Mouse (Mus musculus): ENCODE data around the gene Sgms1. TPM values are rescaled to one million over a fixed set of nuclear protein-coding genes. Genes with fewer than 3 reads are reported as not detected.

The Sgms1 gene
- polyA plus RNA-seq, 1 experiment, result 42.2 TPM

DNA sequence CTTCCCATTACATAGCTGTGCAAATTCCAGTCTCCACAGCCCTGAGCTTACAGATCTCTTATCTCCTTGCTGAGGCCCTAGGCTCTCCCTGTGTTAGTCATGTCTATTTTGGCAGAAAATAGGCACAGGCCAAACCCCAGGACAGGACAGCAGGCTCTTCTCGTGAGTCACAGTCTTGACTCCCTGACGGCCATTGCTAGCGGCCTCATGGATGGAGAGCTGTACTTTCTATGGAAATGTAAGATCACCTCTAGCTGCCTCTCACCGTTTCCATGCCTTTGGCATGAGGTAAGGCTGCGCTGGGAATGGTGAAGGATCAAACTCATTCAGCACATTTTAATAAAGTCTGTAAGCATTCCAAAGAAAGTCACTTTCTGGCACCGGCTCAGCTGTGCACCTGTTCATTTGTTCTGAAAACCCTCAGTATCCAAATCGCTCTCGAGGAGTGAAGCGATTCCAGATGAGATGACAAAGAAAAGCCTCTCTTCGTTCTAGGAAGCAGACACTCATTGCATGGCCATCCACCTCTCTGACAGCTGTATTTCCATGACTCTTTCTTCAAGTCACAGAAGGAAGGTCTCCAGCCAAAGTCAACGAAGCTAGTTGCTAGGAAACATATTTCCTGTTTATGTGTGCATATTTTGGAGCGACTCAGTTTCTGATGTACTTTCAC, 97.3 kb downstream of the Sgms1 start:
- Histone ChIP-seq H3K27ac (ENCODE audit: insufficient read depth, low read length) (peak overlapping the region; percentile 67), H3K4me3 (ENCODE audit: insufficient read depth, low read length) (no peak overlapping the region)

DNA sequence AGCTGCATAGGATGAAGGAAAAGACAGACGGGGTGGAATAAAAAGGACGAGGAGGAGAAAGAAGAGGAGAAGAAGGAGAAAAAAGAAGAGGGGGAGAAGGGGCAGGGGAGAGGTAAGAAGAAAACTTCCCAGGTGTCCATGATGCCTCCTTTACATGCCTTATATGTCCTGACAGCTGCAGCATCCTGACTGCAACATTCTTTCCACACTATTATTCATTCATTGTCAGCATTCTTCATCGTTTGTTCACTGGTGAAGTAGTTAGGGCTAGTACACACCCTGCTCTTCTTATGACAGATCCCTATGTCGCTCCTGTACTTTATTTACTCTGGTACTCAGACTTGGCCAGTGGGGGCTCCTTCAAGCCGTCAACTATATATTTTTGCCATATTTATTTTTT, 98.4 kb downstream of the Sgms1 start:
- H3K4me3 ChIP-seq (ENCODE audit: insufficient read depth, low read length), result no peak overlapping the region
- H3K27ac ChIP-seq (ENCODE audit: insufficient read depth, low read length), result peak overlapping the region; percentile 67
- TF ChIP-seq POLR2A (IDR thresholded peaks at IDR 0.05; ENCODE audit: low read depth, low read length), result no peak
- no peak for TF ChIP-seq CTCF (IDR thresholded peaks at IDR 0.05; ENCODE audit: borderline replicate concordance, insufficient read depth, low read length)
- H3K4me1 ChIP-seq (ENCODE audit: control insufficient read depth, insufficient read depth, low read length), result peaks cover 26% of the 10 kb centered on the region

More for the DNA sequence above, 97.3 kb downstream of the Sgms1 start:
- peaks cover 30% of the 10 kb centered on the region for H3K4me1 ChIP-seq (ENCODE audit: control insufficient read depth, insufficient read depth, low read length)
- no peak for TF ChIP-seq CTCF (IDR thresholded peaks at IDR 0.05; ENCODE audit: borderline replicate concordance, insufficient read depth, low read length)
- TF ChIP-seq POLR2A (IDR thresholded peaks at IDR 0.05; ENCODE audit: low read depth, low read length), result no peak

DNA sequence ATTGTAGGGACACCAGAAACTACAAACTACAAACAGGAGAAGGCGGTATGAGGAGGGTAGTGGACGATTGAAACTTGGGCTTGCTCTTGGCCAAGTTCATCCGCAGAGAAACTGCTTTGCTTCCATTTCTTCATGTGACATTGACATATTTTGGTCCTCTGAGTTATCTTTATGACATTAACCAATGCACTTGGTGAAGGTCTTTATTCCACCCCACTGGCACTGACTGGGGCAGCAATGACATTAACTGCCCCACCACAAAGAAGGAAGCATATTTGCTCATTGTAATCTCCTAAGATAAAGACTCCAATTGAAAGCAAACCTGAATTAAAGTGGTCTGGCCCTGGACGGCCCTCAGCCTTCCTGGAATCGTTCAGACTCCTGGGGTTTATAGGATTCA, 100.6 kb downstream of the Sgms1 start:
- no peak for TF ChIP-seq CTCF (IDR thresholded peaks at IDR 0.05; ENCODE audit: borderline replicate concordance, insufficient read depth, low read length)
- TF ChIP-seq POLR2A (IDR thresholded peaks at IDR 0.05; ENCODE audit: low read depth, low read length), result no peak
- Histone ChIP-seq H3K4me1 (ENCODE audit: control insufficient read depth, insufficient read depth, low read length) (peaks cover 22% of the 10 kb centered on the region), H3K4me3 (ENCODE audit: insufficient read depth, low read length) (no peak overlapping the region), H3K27ac (ENCODE audit: insufficient read depth, low read length) (no peak overlapping the region)

DNA sequence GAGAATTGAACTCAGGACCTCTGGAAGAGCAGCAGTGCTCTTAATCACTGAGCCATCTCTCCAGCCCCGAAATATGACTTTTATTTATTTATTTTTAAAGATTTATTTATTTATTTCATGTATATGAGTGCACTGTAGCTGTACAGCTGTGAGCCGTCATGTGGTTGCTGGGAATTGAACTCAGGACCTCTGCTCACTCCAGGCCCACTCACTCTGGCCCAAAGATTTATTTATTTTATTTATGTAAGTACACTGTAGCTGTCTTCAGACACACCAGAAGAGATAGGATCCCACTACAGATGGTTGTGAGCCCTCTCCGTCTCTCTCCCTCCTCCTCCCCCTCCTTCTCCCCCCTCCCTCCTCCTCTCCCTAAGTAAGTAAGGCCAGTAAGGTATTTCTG, 101.7 kb downstream of the Sgms1 start:
- H3K4me1 ChIP-seq (ENCODE audit: control insufficient read depth, insufficient read depth, low read length), result peaks cover 14% of the 10 kb centered on the region
- no peak overlapping the region for H3K4me3 ChIP-seq (ENCODE audit: insufficient read depth, low read length)
- TF ChIP-seq POLR2A (IDR thresholded peaks at IDR 0.05; ENCODE audit: low read depth, low read length), result no peak
- no peak overlapping the region for H3K27ac ChIP-seq (ENCODE audit: insufficient read depth, low read length)

GRCm38 (mm10) chr19:32285455-32285831, 104.1 kb downstream of the Sgms1 start:
- H3K4me1 ChIP-seq (ENCODE audit: control insufficient read depth, insufficient read depth, low read length), result peaks cover 3% of the 10 kb centered on the region
- no peak for TF ChIP-seq CTCF (IDR thresholded peaks at IDR 0.05; ENCODE audit: borderline replicate concordance, insufficient read depth, low read length)
- TF ChIP-seq POLR2A (IDR thresholded peaks at IDR 0.05; ENCODE audit: low read depth, low read length), result no peak
- no peak overlapping the region for H3K27ac ChIP-seq (ENCODE audit: insufficient read depth, low read length)
- H3K4me3 ChIP-seq (ENCODE audit: insufficient read depth, low read length), result no peak overlapping the region

GRCm38 (mm10) chr19:32284681-32285454, 104.6 kb downstream of the Sgms1 start:
- no peak overlapping the region for H3K27ac ChIP-seq (ENCODE audit: insufficient read depth, low read length)
- peaks cover 7% of the 10 kb centered on the region for H3K4me1 ChIP-seq (ENCODE audit: control insufficient read depth, insufficient read depth, low read length)
- no peak overlapping the region for H3K4me3 ChIP-seq (ENCODE audit: insufficient read depth, low read length)
- TF ChIP-seq POLR2A (IDR thresholded peaks at IDR 0.05; ENCODE audit: low read depth, low read length), result no peak
- no peak for TF ChIP-seq CTCF (IDR thresholded peaks at IDR 0.05; ENCODE audit: borderline replicate concordance, insufficient read depth, low read length)

GRCm38 (mm10) chr19:32281917-32282316, 107.6 kb downstream of the Sgms1 start:
- Histone ChIP-seq H3K27ac (ENCODE audit: insufficient read depth, low read length) (no peak overlapping the region), H3K4me1 (ENCODE audit: control insufficient read depth, insufficient read depth, low read length) (peaks cover 7% of the 10 kb centered on the region), H3K4me3 (ENCODE audit: insufficient read depth, low read length) (no peak overlapping the region)
- TF ChIP-seq POLR2A (IDR thresholded peaks at IDR 0.05; ENCODE audit: low read depth, low read length), result no peak
- TF ChIP-seq CTCF (IDR thresholded peaks at IDR 0.05; ENCODE audit: borderline replicate concordance, insufficient read depth, low read length), result no peak

- Histone ChIP-seq H3K27ac (ENCODE audit: insufficient read depth, low read length) (peak overlapping the region; percentile 71; the same call in 1 of the 2 replicates), H3K4me1 (ENCODE audit: control insufficient read depth, insufficient read depth, low read length) (peaks cover 10% of the 10 kb centered on the region), H3K4me3 (ENCODE audit: insufficient read depth, low read length) (no peak overlapping the region)
- TF ChIP-seq CTCF (IDR thresholded peaks at IDR 0.05; ENCODE audit: borderline replicate concordance, insufficient read depth, low read length) (no peak), POLR2A (IDR thresholded peaks at IDR 0.05; ENCODE audit: low read depth, low read length) (no peak)
Observed at GRCm38 (mm10) chr19:32280380-32280779, 109.1 kb downstream of the Sgms1 start.

GRCm38 (mm10) chr19:32279400-32279799, 110.1 kb downstream of the Sgms1 start:
- Histone ChIP-seq H3K4me1 (ENCODE audit: control insufficient read depth, insufficient read depth, low read length) (peaks cover 16% of the 10 kb centered on the region), H3K27ac (ENCODE audit: insufficient read depth, low read length) (no peak overlapping the region), H3K4me3 (ENCODE audit: insufficient read depth, low read length) (no peak overlapping the region)
- TF ChIP-seq CTCF (IDR thresholded peaks at IDR 0.05; ENCODE audit: borderline replicate concordance, insufficient read depth, low read length) (no peak), POLR2A (IDR thresholded peaks at IDR 0.05; ENCODE audit: low read depth, low read length) (no peak)

GRCm38 (mm10) chr19:32277869-32278268, 111.6 kb downstream of the Sgms1 start:
- TF ChIP-seq POLR2A (IDR thresholded peaks at IDR 0.05; ENCODE audit: low read depth, low read length) (no peak), CTCF (IDR thresholded peaks at IDR 0.05; ENCODE audit: borderline replicate concordance, insufficient read depth, low read length) (no peak)
- Histone ChIP-seq H3K4me1 (ENCODE audit: control insufficient read depth, insufficient read depth, low read length) (peaks cover 16% of the 10 kb centered on the region), H3K4me3 (ENCODE audit: insufficient read depth, low read length) (no peak overlapping the region), H3K27ac (ENCODE audit: insufficient read depth, low read length) (no peak overlapping the region)

Data from embryonic fibroblast, embryonic 13.5 days (primary cell).